Mouse (Mus musculus): ENCODE measurements around the gene Tgif2. TPM values are rescaled to one million over a fixed set of nuclear protein-coding genes. Genes with fewer than 3 reads are reported as not detected.
"Not testable (repeated sequence)": the region's sequence is repeated elsewhere in the genome, so short reads cannot be mapped to it uniquely, and the experiment has no call there.

Gene Tgif2
- polyA plus RNA-seq, 2 experiments, result 4.9 to 5.1 TPM

GRCm38 (mm10) chr2:156814344-156814801, 25.4 kb upstream of the Tgif2 start:
- Histone ChIP-seq H3K4me3 (ENCODE audit: insufficient read depth in 1 of 2, low read depth in 2 of 2, low read length in 2 of 2) (no peak overlapping the region), H3K4me2 (ENCODE audit: low read depth) (no peak overlapping the region), H3K9me3 (ENCODE audit: control insufficient read depth, low read length) (no peaks in the 10 kb centered on the region), H3K9ac (replicated peaks) (no peak overlapping the region), H3K4me1 (replicated peaks; ENCODE audit: control insufficient read depth in 2 of 2, insufficient read depth in 2 of 2, low read length in 1 of 2) (peaks cover 0 to 2% of the 10 kb centered on the region in 2 experiments; a peak in 1 of 4 replicates), H3K27ac (no peak overlapping the region), H3K27me3 (ENCODE audit: control insufficient read depth, insufficient read depth, low read length) (no peaks in the 10 kb centered on the region), H3K36me3 (replicated peaks; ENCODE audit: control insufficient read depth, insufficient read depth, low read depth) (no peaks in the 10 kb centered on the region)
- ATAC-seq (ENCODE audit: insufficient read depth), result no peak
- DNase-seq (ENCODE audit: low read depth in 3 of 3, low spot score in 3 of 3), result no peak
- WGBS (ENCODE audit: insufficient replicate concordance), result 27% methylated on average over 8 of the region's 8 CpGs
- TF ChIP-seq CTCF (IDR thresholded peaks at IDR 0.05; ENCODE audit: low read depth) (no peak), EP300 (IDR thresholded peaks at IDR 0.05; ENCODE audit: low read depth) (no peak)

DNA sequence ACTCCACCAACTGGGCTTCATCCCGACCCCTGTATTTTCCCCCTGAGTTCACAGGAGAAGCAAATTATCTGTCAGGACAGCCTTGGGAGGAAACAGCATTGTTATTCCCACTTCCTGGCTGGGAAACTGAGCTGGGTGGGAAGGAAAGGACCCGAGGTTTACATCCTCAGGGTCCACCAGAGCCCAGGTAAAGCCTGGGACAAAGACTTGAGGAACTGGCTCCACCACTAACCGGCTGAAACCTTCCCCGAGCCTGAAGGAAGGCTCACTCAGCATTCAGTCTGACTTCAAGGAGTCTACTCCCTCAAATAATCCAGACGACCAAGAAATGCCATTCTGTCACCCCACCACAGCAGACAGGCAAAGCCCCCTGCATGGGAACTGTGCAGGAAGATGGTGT, 24.9 kb upstream of the Tgif2 start:
- no peak overlapping the region for H3K9ac ChIP-seq (replicated peaks)
- H3K4me2 ChIP-seq (ENCODE audit: low read depth), result no peak overlapping the region
- H3K36me3 ChIP-seq (replicated peaks; ENCODE audit: control insufficient read depth, insufficient read depth, low read depth), result no peaks in the 10 kb centered on the region
- H3K4me3 ChIP-seq (ENCODE audit: insufficient read depth in 1 of 2, low read depth in 2 of 2, low read length in 2 of 2), result no peak overlapping the region
- ATAC-seq (ENCODE audit: insufficient read depth), result no peak
- H3K4me1 ChIP-seq (replicated peaks; ENCODE audit: control insufficient read depth in 2 of 2, insufficient read depth in 2 of 2, low read length in 1 of 2), result peaks cover 0 to 2% of the 10 kb centered on the region in 2 experiments; a peak in 1 of 4 replicates
- 20% methylated on average over 5 of the region's 5 CpGs for WGBS (ENCODE audit: insufficient replicate concordance)
- no peaks in the 10 kb centered on the region for H3K27me3 ChIP-seq (ENCODE audit: control insufficient read depth, insufficient read depth, low read length)
- no peak for DNase-seq (ENCODE audit: low read depth in 3 of 3, low spot score in 3 of 3)
- no peak overlapping the region for H3K27ac ChIP-seq
- TF ChIP-seq CTCF (IDR thresholded peaks at IDR 0.05; ENCODE audit: low read depth) (no peak), EP300 (IDR thresholded peaks at IDR 0.05; ENCODE audit: low read depth) (no peak)
- H3K9me3 ChIP-seq (ENCODE audit: control insufficient read depth, low read length), result no peaks in the 10 kb centered on the region

DNA sequence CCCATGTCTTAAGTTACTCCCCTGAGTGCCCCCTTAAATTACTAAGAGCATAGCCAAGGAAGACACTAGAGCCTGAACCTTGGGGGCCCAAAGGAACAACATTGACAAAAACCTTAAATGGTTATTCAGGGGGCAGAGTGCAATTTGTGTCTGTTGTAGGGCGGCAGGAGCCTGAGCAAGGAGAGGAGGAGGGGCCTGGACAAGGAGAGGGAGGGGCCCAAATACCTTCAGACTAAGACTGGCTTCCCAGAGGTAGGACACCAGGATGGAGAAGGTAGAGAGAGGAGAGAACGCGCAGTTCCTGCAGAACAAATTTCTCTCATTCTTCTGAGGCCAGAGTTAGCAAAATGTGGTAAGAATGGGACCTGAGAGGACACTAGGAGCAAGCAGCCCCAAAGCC, 24.4 kb upstream of the Tgif2 start:
- Histone ChIP-seq H3K4me1 (replicated peaks; ENCODE audit: control insufficient read depth in 2 of 2, insufficient read depth in 2 of 2, low read length in 1 of 2) (peaks cover 0 to 2% of the 10 kb centered on the region in 2 experiments; a peak in 1 of 4 replicates), H3K9ac (replicated peaks) (no peak overlapping the region), H3K36me3 (replicated peaks; ENCODE audit: control insufficient read depth, insufficient read depth, low read depth) (no peaks in the 10 kb centered on the region), H3K4me2 (ENCODE audit: low read depth) (no peak overlapping the region), H3K27ac (no peak overlapping the region), H3K4me3 (ENCODE audit: insufficient read depth in 1 of 2, low read depth in 2 of 2, low read length in 2 of 2) (no peak overlapping the region), H3K9me3 (ENCODE audit: control insufficient read depth, low read length) (no peaks in the 10 kb centered on the region), H3K27me3 (ENCODE audit: control insufficient read depth, insufficient read depth, low read length) (no peaks in the 10 kb centered on the region)
- no peak for DNase-seq (ENCODE audit: low read depth in 3 of 3, low spot score in 3 of 3)
- WGBS (ENCODE audit: insufficient replicate concordance), result 72% methylated on average over 3 of the region's 3 CpGs
- ATAC-seq (ENCODE audit: insufficient read depth), result no peak
- no peak for TF ChIP-seq CTCF (IDR thresholded peaks at IDR 0.05; ENCODE audit: low read depth)

- no peak for DNase-seq (ENCODE audit: low read depth in 3 of 3, low spot score in 3 of 3)
These were observed 23.7 kb upstream of the Tgif2 start for GRCm38 (mm10) chr2:156816116-156816515.

GRCm38 (mm10) chr2:156825128-156825527, 14.7 kb upstream of the Tgif2 start:
- not testable (repeated sequence) for ATAC-seq (ENCODE audit: insufficient read depth); H3K4me3 ChIP-seq (ENCODE audit: insufficient read depth in 1 of 2, low read depth in 2 of 2, low read length in 2 of 2); H3K4me1 ChIP-seq (replicated peaks; ENCODE audit: control insufficient read depth in 2 of 2, insufficient read depth in 2 of 2, low read length in 1 of 2); H3K9ac ChIP-seq (replicated peaks); H3K36me3 ChIP-seq (replicated peaks; ENCODE audit: control insufficient read depth, insufficient read depth, low read depth); H3K9me3 ChIP-seq (ENCODE audit: control insufficient read depth, low read length); H3K27me3 ChIP-seq (ENCODE audit: control insufficient read depth, insufficient read depth, low read length); H3K4me2 ChIP-seq (ENCODE audit: low read depth); DNase-seq (ENCODE audit: low read depth in 3 of 3, low spot score in 3 of 3); H3K27ac ChIP-seq
- 75% methylated on average over 6 of the region's 6 CpGs for WGBS (ENCODE audit: insufficient replicate concordance)
- TF ChIP-seq CTCF (IDR thresholded peaks at IDR 0.05; ENCODE audit: low read depth), result peak; percentile 30

More at GRCm38 (mm10) chr2:156816116-156816515, 23.7 kb upstream of the Tgif2 start:
- no peak overlapping the region for H3K4me3 ChIP-seq (ENCODE audit: insufficient read depth in 1 of 2, low read depth in 2 of 2, low read length in 2 of 2)
- H3K27ac ChIP-seq, result no peak overlapping the region
- TF ChIP-seq CTCF (IDR thresholded peaks at IDR 0.05; ENCODE audit: low read depth) (no peak), EP300 (IDR thresholded peaks at IDR 0.05; ENCODE audit: low read depth) (no peak)
- H3K27me3 ChIP-seq (ENCODE audit: control insufficient read depth, insufficient read depth, low read length), result no peaks in the 10 kb centered on the region
- H3K9me3 ChIP-seq (ENCODE audit: control insufficient read depth, low read length), result no peaks in the 10 kb centered on the region
- no peak for ATAC-seq (ENCODE audit: insufficient read depth)
- no peak overlapping the region for H3K9ac ChIP-seq (replicated peaks)
- no peak overlapping the region for H3K4me2 ChIP-seq (ENCODE audit: low read depth)
- WGBS (ENCODE audit: insufficient replicate concordance), result 53% methylated on average over 1 of the region's 1 CpGs
- no peaks in the 10 kb centered on the region for H3K36me3 ChIP-seq (replicated peaks; ENCODE audit: control insufficient read depth, insufficient read depth, low read depth)
- peaks cover 0 to 2% of the 10 kb centered on the region in 2 experiments; a peak in 1 of 4 replicates for H3K4me1 ChIP-seq (replicated peaks; ENCODE audit: control insufficient read depth in 2 of 2, insufficient read depth in 2 of 2, low read length in 1 of 2)

All from liver, embryonic 14.5 days (tissue).